Mouse (Mus musculus) kidney, postnatal 0 days (tissue): ENCODE data around the gene Itm2b. TPM values are rescaled to one million over a fixed set of nuclear protein-coding genes. Genes with fewer than 3 reads are reported as not detected.
A peak's percentile ranks its signal among the peaks of the same experiment; 100 is the strongest.

Experiments used
- ATAC-seq: fragments of 200-750 bp; cut with Nextera tagmentation; replicated peaks from 2 replicates; pipeline ENCODE4 v1.8.0; 2017; ENCODE audit warnings: low read depth, moderate number of reproducible peaks, moderate TSS enrichment, moderate library complexity; ENCODE audit not compliant: low FRiP score
- DNase-seq: peaks from one replicate; pipeline ENCODE4 v3.0.0-alpha.2; 2016; ENCODE audit warnings: low spot score
- H3K27ac ChIP-seq: fragments of 300-500 bp; sonication (generic); 2 replicates; pipeline ENCODE4 v1.5.1; 2014; ENCODE audit warnings: mild to moderate bottlenecking
- H3K27me3 ChIP-seq: fragments of 300-500 bp; sonication (generic); 2 replicates; pipeline ENCODE4 v1.6.1; 2014; ENCODE audit warnings: low read length, mixed read lengths; ENCODE audit not compliant: insufficient read depth
- H3K36me3 ChIP-seq: fragments of 300-500 bp; sonication (generic); 2 replicates; pipeline ENCODE4 v1.6.1; 2014; ENCODE audit warnings: low read length, mixed read lengths; ENCODE audit not compliant: insufficient read depth
- H3K4me1 ChIP-seq: fragments of 300-500 bp; sonication (generic); replicated peaks from 2 replicates; pipeline ENCODE4 v1.6.1; 2014; ENCODE audit warnings: antibody characterized with exemption, low read length, mixed read lengths; ENCODE audit not compliant: insufficient read depth
- H3K4me2 ChIP-seq: fragments of 300-500 bp; sonication (generic); 2 replicates; pipeline ENCODE4 v1.6.1; 2014; ENCODE audit warnings: mild to moderate bottlenecking, low read length, moderate library complexity, mixed read lengths
- H3K4me3 ChIP-seq: fragments of 300-500 bp; sonication (generic); replicated peaks from 2 replicates; pipeline ENCODE4 v1.5.1; 2014; ENCODE audit warnings: low read depth, low read length
- H3K9ac ChIP-seq: fragments of 300-500 bp; sonication (generic); 2 replicates; pipeline ENCODE4 v1.6.1; 2014; ENCODE audit warnings: low read depth, low read length
- H3K9me3 ChIP-seq: fragments of 300-500 bp; sonication (generic); replicated peaks from 2 replicates; pipeline ENCODE4 v1.6.1; 2016; ENCODE audit warnings: low read length, inconsistent platforms, mixed read lengths
- CTCF ChIP-seq: IDR thresholded peaks from 2 replicates; pipeline ENCODE4 v1.5.1; 2016; ENCODE audit warnings: antibody characterized with exemption, low read depth, mild to moderate bottlenecking, moderate library complexity
- WGBS: fragments of 180-500 bp; shearing (Covaris S2); extraction: QIAGEN DNeasy Blood & Tissue Kit; methylation state at CpG from one replicate; pipeline ENCODE4 v1.1.7; 2014; 5-methylcytosine and 5-hydroxymethylcytosine counted together
- polyA plus RNA-seq: library from polyadenylated mRNA; unstranded; fragments of >200 nt; fragmentation: Nextera tagmentation; extraction: Ambion mirVana; gene quantifications from 2 replicates; pipeline ENCODE4 v1.2.1, GENCODE M21; 2015

The Itm2b gene
- polyA plus RNA-seq, 1 experiment from 2014 or later, result 1,975 TPM

GRCm38 (mm10) chr14:73313396-73313795 is 71.7 kb downstream of the Itm2b start:
- no peak for TF ChIP-seq CTCF
- Histone ChIP-seq H3K4me3 (no peak overlapping the region), H3K9ac (no peak overlapping the region), H3K27me3 (no peaks in the 10 kb centered on the region), H3K27ac (no peak overlapping the region), H3K4me1 (no peaks in the 10 kb centered on the region), H3K9me3 (no peaks in the 10 kb centered on the region), H3K36me3 (no peaks in the 10 kb centered on the region), H3K4me2 (no peak overlapping the region)
- ATAC-seq (peak; percentile 43; the same call in 1 of the 2 replicates), DNase-seq (no peak)
- WGBS, result 30% methylated on average over 5 of the region's 5 CpGs

- no peaks in the 10 kb centered on the region for H3K4me1 ChIP-seq
- H3K4me3 ChIP-seq, result no peak overlapping the region
- no peak overlapping the region for H3K27ac ChIP-seq
- DNase-seq, result no peak
- H3K36me3 ChIP-seq, result no peaks in the 10 kb centered on the region
- ATAC-seq, result no peak
- WGBS, result 80% methylated on average over 5 of the region's 5 CpGs
- no peaks in the 10 kb centered on the region for H3K9me3 ChIP-seq
- no peak for TF ChIP-seq CTCF
- H3K9ac ChIP-seq, result no peak overlapping the region
- no peak overlapping the region for H3K4me2 ChIP-seq
- H3K27me3 ChIP-seq, result no peaks in the 10 kb centered on the region
Observed at GRCm38 (mm10) chr14:73312909-73313308, 72.2 kb downstream of the Itm2b start.

Other genes with a start within 250 kb of the Itm2b start
- gene Lpar6, start 147.4 kb downstream of the Itm2b start, polyA plus RNA-seq, result 15.5 and 15.9 TPM in 2 replicates
- gene Rb1, start 59.5 kb downstream of the Itm2b start, polyA plus RNA-seq, result 21.9 and 26.6 TPM in 2 replicates
- 66.5 and 70.2 TPM in 2 replicates for gene Med4, start 124.7 kb upstream of the Itm2b start, polyA plus RNA-seq
- gene Sucla2, start 140.0 kb upstream of the Itm2b start, polyA plus RNA-seq, result 172 and 179 TPM in 2 replicates
- 7.9 and 8.9 TPM in 2 replicates for gene Nudt15, start 163.0 kb upstream of the Itm2b start, polyA plus RNA-seq